Mouse (Mus musculus) small intestine, adult 2 months (tissue): ENCODE data around the gene Mum1.

ENCODE experiments used
- CTCF ChIP-seq: fragments of 200-500 bp; IDR thresholded peaks from 2 replicates; pipeline ENCODE4 v1.5.1; 2012; ENCODE audit warnings: low read depth, mild to moderate bottlenecking, control low read depth, inconsistent platforms, low read length, moderate library complexity, mixed read lengths; ENCODE audit not compliant: insufficient replicate concordance, insufficient read length; ENCODE audit errors: extremely low read depth
- POLR2A ChIP-seq: fragments of 200-500 bp; IDR thresholded peaks from 2 replicates; pipeline ENCODE4 v1.6.1; 2012; ENCODE audit warnings: low read depth, mild to moderate bottlenecking, control low read depth, inconsistent platforms, low read length, moderate library complexity

- no peak for TF ChIP-seq POLR2A
- TF ChIP-seq CTCF, result no peak
These were observed 44.5 kb downstream of the Mum1 start for GRCm38 (mm10) chr10:80270734-80271181.
